Mouse (Mus musculus) forebrain, postnatal 0 days (tissue): Measurements from ENCODE around the gene Grin2b. TPM values are rescaled to one million over a fixed set of nuclear protein-coding genes. Genes with fewer than 3 reads are reported as not detected.
A peak's percentile ranks its signal among the peaks of the same experiment; 100 is the strongest.
"Not testable (repeated sequence)": the region's sequence is repeated elsewhere in the genome, so short reads cannot be mapped to it uniquely, and the experiment has no call there.

Experiments
- ATAC-seq: fragments of 200-750 bp; cut with Nextera tagmentation; 2 replicates; pipeline ENCODE4 v1.8.0; 2017; ENCODE audit warnings: mild to moderate bottlenecking, moderate library complexity
- DNase-seq: peaks from one replicate; pipeline ENCODE4 v3.0.0-alpha.2; 2015
- H3K27ac ChIP-seq: fragments of 300-500 bp; sonication (generic); 2 replicates; pipeline ENCODE4 v1.5.1; 2014; ENCODE audit warnings: low read depth, mild to moderate bottlenecking, antibody characterized with exemption, low read length, moderate library complexity, mixed read lengths
- H3K27me3 ChIP-seq: fragments of 300-500 bp; sonication (generic); 2 replicates; pipeline ENCODE4 v1.6.1; 2014; ENCODE audit warnings: mild to moderate bottlenecking, low read length, mixed read lengths; ENCODE audit not compliant: insufficient read depth
- H3K36me3 ChIP-seq: fragments of 300-500 bp; sonication (generic); 2 replicates; pipeline ENCODE4 v1.6.1; 2014; ENCODE audit warnings: mild to moderate bottlenecking, moderate library complexity; ENCODE audit not compliant: insufficient read depth
- H3K4me1 ChIP-seq: fragments of 300-500 bp; sonication (generic); 2 replicates; pipeline ENCODE4 v1.6.1; 2014; ENCODE audit warnings: antibody characterized with exemption; ENCODE audit not compliant: insufficient read depth
- H3K4me2 ChIP-seq: fragments of 300-500 bp; sonication (generic); 2 replicates; pipeline ENCODE4 v1.6.1; 2014; ENCODE audit warnings: low read depth, mild to moderate bottlenecking, moderate library complexity
- H3K4me3 ChIP-seq: fragments of 300-500 bp; sonication (generic); 2 replicates; pipeline ENCODE4 v1.5.1; 2014; ENCODE audit warnings: low read depth, low read length, mixed read lengths
- H3K9ac ChIP-seq: fragments of 300-500 bp; sonication (generic); 2 replicates; pipeline ENCODE4 v1.6.1; 2014; ENCODE audit warnings: mild to moderate bottlenecking
- H3K9me3 ChIP-seq: fragments of 300-500 bp; sonication (generic); 2 replicates; pipeline ENCODE4 v1.6.1; 2016; ENCODE audit warnings: low read length
- CTCF ChIP-seq: sonication (generic); IDR thresholded peaks from 2 replicates; pipeline ENCODE4 v1.5.1; 2016; ENCODE audit warnings: antibody characterized with exemption, control low read depth, low read depth
- WGBS: fragments of 180-500 bp; shearing (Covaris S2); extraction: QIAGEN DNeasy Blood & Tissue Kit; methylation state at CpG from one replicate; pipeline ENCODE4 v1.1.7; 2014; 5-methylcytosine and 5-hydroxymethylcytosine counted together
- microRNA-seq, 2 experiments: library from miRNA; unstranded; fragments of <30 nt; microRNA quantifications; one replicate each; pipeline ENCODE4; 2016
- polyA plus RNA-seq: library from polyadenylated mRNA; unstranded; fragments of >200 nt; fragmentation: Nextera tagmentation; extraction: Ambion mirVana; gene quantifications from 2 replicates; pipeline ENCODE4 v1.2.1, GENCODE M21; 2015
- total RNA-seq: library from RNA; depleted of rRNA; stranded (reverse); fragments of >200 nt; gene quantifications from 2 replicates; pipeline ENCODE4 v1.2.3, GENCODE M21; 2014; rRNA removed

The Grin2b gene
- total and polyA plus RNA-seq, 2 experiments from 2014 or later, result 66.6 to 102 TPM

- Histone ChIP-seq H3K27ac (no peak overlapping the region), H3K4me1 (no peaks in the 10 kb centered on the region), H3K27me3 (no peaks in the 10 kb centered on the region), H3K36me3 (no peaks in the 10 kb centered on the region), H3K9ac (no peak overlapping the region), H3K4me3 (no peak overlapping the region), H3K4me2 (no peak overlapping the region), H3K9me3 (no peaks in the 10 kb centered on the region)
- no peak for ATAC-seq
- no peak for DNase-seq
- 96% methylated on average over 7 of the region's 7 CpGs for WGBS
- peak; percentile 27; the same call in 1 of the 2 replicates for TF ChIP-seq CTCF
Observed at GRCm38 (mm10) chr6:135691561-135691960, 481.8 kb downstream of the Grin2b start.

GRCm38 (mm10) chr6:135687926-135688325 is 485.4 kb downstream of the Grin2b start:
- H3K9me3 ChIP-seq, result no peaks in the 10 kb centered on the region
- no peaks in the 10 kb centered on the region for H3K27me3 ChIP-seq
- DNase-seq (peak; percentile 69), ATAC-seq (peak; percentile 88)
- no peaks in the 10 kb centered on the region for H3K36me3 ChIP-seq
- TF ChIP-seq CTCF, result no peak
- no peak overlapping the region for H3K4me3 ChIP-seq
- H3K4me2 ChIP-seq, result no peak overlapping the region
- no peak overlapping the region for H3K27ac ChIP-seq
- H3K4me1 ChIP-seq, result no peaks in the 10 kb centered on the region
- H3K9ac ChIP-seq, result no peak overlapping the region
- 60% methylated on average over 9 of the region's 9 CpGs for WGBS

GRCm38 (mm10) chr6:135684206-135684605 is 489.1 kb downstream of the Grin2b start:
- no peak for DNase-seq
- Histone ChIP-seq H3K36me3 (no peaks in the 10 kb centered on the region), H3K9ac (no peak overlapping the region), H3K4me2 (no peak overlapping the region), H3K4me3 (no peak overlapping the region), H3K27me3 (no peaks in the 10 kb centered on the region), H3K27ac (no peak overlapping the region), H3K4me1 (no peaks in the 10 kb centered on the region), H3K9me3 (no peaks in the 10 kb centered on the region)
- no peak for ATAC-seq
- no peak for TF ChIP-seq CTCF
- 76% methylated on average over 2 of the region's 2 CpGs for WGBS

GRCm38 (mm10) chr6:135681423-135681822 is 491.9 kb downstream of the Grin2b start:
- not testable (repeated sequence) for H3K4me1 ChIP-seq, H3K36me3 ChIP-seq, H3K9me3 ChIP-seq, H3K9ac ChIP-seq, H3K27ac ChIP-seq, ATAC-seq, H3K4me2 ChIP-seq, H3K4me3 ChIP-seq, DNase-seq, H3K27me3 ChIP-seq
- WGBS, result 81% methylated on average over 4 of the region's 4 CpGs

GRCm38 (mm10) chr6:135680105-135680710 is 493.1 kb downstream of the Grin2b start:
- H3K9me3 ChIP-seq, result no peaks in the 10 kb centered on the region
- no peaks in the 10 kb centered on the region for H3K4me1 ChIP-seq
- DNase-seq, result no peak
- H3K4me2 ChIP-seq, result no peak overlapping the region
- WGBS, result 84% methylated on average over 14 of the region's 14 CpGs
- no peaks in the 10 kb centered on the region for H3K27me3 ChIP-seq
- ATAC-seq, result no peak
- no peak for TF ChIP-seq CTCF
- no peak overlapping the region for H3K4me3 ChIP-seq
- no peak overlapping the region for H3K27ac ChIP-seq
- H3K36me3 ChIP-seq, result no peaks in the 10 kb centered on the region
- no peak overlapping the region for H3K9ac ChIP-seq

GRCm38 (mm10) chr6:135674380-135674779 is 498.9 kb downstream of the Grin2b start:
- H3K27me3 ChIP-seq, result no peaks in the 10 kb centered on the region
- no peak for TF ChIP-seq CTCF
- no peak for ATAC-seq
- H3K4me2 ChIP-seq, result no peak overlapping the region
- 62% methylated on average over 4 of the region's 4 CpGs for WGBS
- no peaks in the 10 kb centered on the region for H3K36me3 ChIP-seq
- DNase-seq, result no peak
- H3K27ac ChIP-seq, result no peak overlapping the region
- no peak overlapping the region for H3K4me3 ChIP-seq
- no peaks in the 10 kb centered on the region for H3K9me3 ChIP-seq
- no peak overlapping the region for H3K9ac ChIP-seq
- no peaks in the 10 kb centered on the region for H3K4me1 ChIP-seq

- no peak for ATAC-seq
- no peak for TF ChIP-seq CTCF
Observed at GRCm38 (mm10) chr6:135672003-135672402, 501.3 kb downstream of the Grin2b start.

More at GRCm38 (mm10) chr6:135672003-135672402, 501.3 kb downstream of the Grin2b start:
- Histone ChIP-seq H3K27ac (no peak overlapping the region), H3K4me2 (no peak overlapping the region), H3K4me1 (no peaks in the 10 kb centered on the region), H3K27me3 (no peaks in the 10 kb centered on the region), H3K9me3 (no peaks in the 10 kb centered on the region), H3K36me3 (no peaks in the 10 kb centered on the region), H3K9ac (no peak overlapping the region), H3K4me3 (no peak overlapping the region)
- no peak for DNase-seq

Small RNAs within 50 kb of the gene (microRNA-seq; reads per million reads assigned to microRNA genes)
- 0 reads per million in 2 experiments for gene Gm22892

Other genes starting within 250 kb of the Grin2b start
- 0.14 TPM in 1 of 2 replicates, not detected in the other for gene Gm8994, start 154.0 kb upstream of the Grin2b start, total RNA-seq
- not detected in 2 replicates for gene Gm8994, start 154.0 kb upstream of the Grin2b start, polyA plus RNA-seq
- 0.29 TPM in 1 of 2 replicates, not detected in the other for gene E330021D16Rik, start 242.1 kb upstream of the Grin2b start, total RNA-seq
- not detected in 2 replicates for gene E330021D16Rik, start 242.1 kb upstream of the Grin2b start, polyA plus RNA-seq